Mouse (Mus musculus) midbrain, postnatal 0 days (tissue): ENCODE measurements at regions not wholly inside any gene's neighbourhood (a gene's known extent, or its start where the extent isn't known, plus 50 kb on each side); places are given as distances from the start of the nearest gene placed in this dataset.

Source experiments
- ATAC-seq: fragments of 200-750 bp; cut with Nextera tagmentation; 2 replicates; pipeline ENCODE4 v1.8.0; 2017; ENCODE audit warnings: moderate number of reproducible peaks, mild to moderate bottlenecking, moderate TSS enrichment, moderate library complexity; ENCODE audit not compliant: low FRiP score
- DNase-seq: peaks from one replicate; pipeline ENCODE4 v3.0.0-alpha.2; 2015; ENCODE audit warnings: low spot score
- H3K27ac ChIP-seq: fragments of 300-500 bp; sonication (generic); 2 replicates; pipeline ENCODE4 v1.5.1; 2014; ENCODE audit warnings: low read depth, mild to moderate bottlenecking, low read length, mixed read lengths
- H3K27me3 ChIP-seq: fragments of 300-500 bp; sonication (generic); 2 replicates; pipeline ENCODE4 v1.6.1; 2014; ENCODE audit warnings: low read length, control low read depth, mixed read lengths; ENCODE audit not compliant: insufficient read depth
- H3K36me3 ChIP-seq: fragments of 300-500 bp; sonication (generic); 2 replicates; pipeline ENCODE4 v1.6.1; 2014; ENCODE audit warnings: low read length, control low read depth, mixed read lengths; ENCODE audit not compliant: insufficient read depth
- H3K4me1 ChIP-seq: fragments of 300-500 bp; sonication (generic); 2 replicates; pipeline ENCODE4 v1.6.1; 2014; ENCODE audit warnings: mild to moderate bottlenecking, control low read depth, antibody characterized with exemption, low read length, mixed read lengths; ENCODE audit not compliant: insufficient read depth
- H3K4me2 ChIP-seq: fragments of 300-500 bp; sonication (generic); 2 replicates; pipeline ENCODE4 v1.6.1; 2014; ENCODE audit warnings: low read depth, mild to moderate bottlenecking, low read length, mixed read lengths; ENCODE audit not compliant: poor library complexity, severe bottlenecking
- H3K4me3 ChIP-seq: fragments of 300-500 bp; sonication (generic); 2 replicates; pipeline ENCODE4 v1.5.1; 2014; ENCODE audit warnings: low read depth, mild to moderate bottlenecking, low read length, moderate library complexity
- H3K9ac ChIP-seq: fragments of 300-500 bp; sonication (generic); replicated peaks from 2 replicates; pipeline ENCODE4 v1.6.1; 2014; ENCODE audit warnings: mild to moderate bottlenecking, low read length, moderate library complexity, mixed read lengths; ENCODE audit not compliant: poor library complexity, severe bottlenecking
- H3K9me3 ChIP-seq: fragments of 300-500 bp; sonication (generic); 2 replicates; pipeline ENCODE4 v1.6.1; 2016; ENCODE audit warnings: low read length, control low read depth
- CTCF ChIP-seq: IDR thresholded peaks from 2 replicates; pipeline ENCODE4 v1.5.1; 2016; ENCODE audit warnings: antibody characterized with exemption, mild to moderate bottlenecking
- WGBS: fragments of 180-500 bp; shearing (Covaris S2); extraction: QIAGEN DNeasy Blood & Tissue Kit; methylation state at CpG from one replicate; pipeline ENCODE4 v1.1.7; 2014; 5-methylcytosine and 5-hydroxymethylcytosine counted together

- DNase-seq (no peak), ATAC-seq (no peak)
- no peaks in the 10 kb centered on the region for H3K36me3 ChIP-seq
- H3K27ac ChIP-seq = no peak overlapping the region
- TF ChIP-seq CTCF = no peak
- no peak overlapping the region for H3K9ac ChIP-seq
- 77% methylated on average over 4 of the region's 4 CpGs for WGBS
- no peaks in the 10 kb centered on the region for H3K4me1 ChIP-seq
- H3K4me3 ChIP-seq = no peak overlapping the region
- no peak overlapping the region for H3K4me2 ChIP-seq
- no peaks in the 10 kb centered on the region for H3K27me3 ChIP-seq
- H3K9me3 ChIP-seq = no peaks in the 10 kb centered on the region
Measured at GRCm38 (mm10) chr16:85347621-85348020, 174.1 kb upstream of the App start.

- no peak overlapping the region for H3K4me3 ChIP-seq
- ATAC-seq (no peak), DNase-seq (no peak)
- H3K36me3 ChIP-seq = no peaks in the 10 kb centered on the region
- WGBS = 85% methylated on average over 4 of the region's 4 CpGs
- H3K4me2 ChIP-seq = no peak overlapping the region
- no peak overlapping the region for H3K9ac ChIP-seq
- H3K9me3 ChIP-seq = no peaks in the 10 kb centered on the region
- H3K27ac ChIP-seq = no peak overlapping the region
- no peaks in the 10 kb centered on the region for H3K27me3 ChIP-seq
- no peaks in the 10 kb centered on the region for H3K4me1 ChIP-seq
- TF ChIP-seq CTCF = no peak
Measured at GRCm38 (mm10) chr16:85336495-85337119, 163.0 kb upstream of the App start.

GRCm38 (mm10) chr16:85333543-85333942 lies 160.0 kb upstream of the App start:
- WGBS = 72% methylated on average over 3 of the region's 3 CpGs
- no peak for ATAC-seq
- Histone ChIP-seq H3K9me3 (no peaks in the 10 kb centered on the region), H3K4me3 (no peak overlapping the region), H3K27ac (no peak overlapping the region), H3K4me2 (no peak overlapping the region), H3K27me3 (no peaks in the 10 kb centered on the region), H3K36me3 (no peaks in the 10 kb centered on the region), H3K9ac (no peak overlapping the region), H3K4me1 (no peaks in the 10 kb centered on the region)
- no peak for TF ChIP-seq CTCF
- no peak for DNase-seq

- no peak for DNase-seq
- 59% methylated on average over 8 of the region's 8 CpGs for WGBS
- H3K4me2 ChIP-seq = no peak overlapping the region
Measured at GRCm38 (mm10) chr16:85312018-85312417, 138.5 kb upstream of the App start.

GRCm38 (mm10) chr16:85309493-85309892 lies 135.9 kb upstream of the App start:
- H3K27me3 ChIP-seq = no peaks in the 10 kb centered on the region
- no peak for TF ChIP-seq CTCF
- H3K4me1 ChIP-seq = no peaks in the 10 kb centered on the region
- H3K9ac ChIP-seq = no peak overlapping the region
- no peak for ATAC-seq
- H3K9me3 ChIP-seq = no peaks in the 10 kb centered on the region
- H3K4me2 ChIP-seq = no peak overlapping the region
- 56% methylated on average over 3 of the region's 3 CpGs for WGBS
- H3K36me3 ChIP-seq = no peaks in the 10 kb centered on the region
- no peak overlapping the region for H3K27ac ChIP-seq
- no peak for DNase-seq
- H3K4me3 ChIP-seq = no peak overlapping the region

More at GRCm38 (mm10) chr16:85312018-85312417, 138.5 kb upstream of the App start:
- H3K27me3 ChIP-seq = no peaks in the 10 kb centered on the region
- TF ChIP-seq CTCF = no peak
- no peaks in the 10 kb centered on the region for H3K4me1 ChIP-seq
- H3K4me3 ChIP-seq = no peak overlapping the region
- no peak for ATAC-seq
- H3K27ac ChIP-seq = no peak overlapping the region
- H3K9me3 ChIP-seq = no peaks in the 10 kb centered on the region
- no peaks in the 10 kb centered on the region for H3K36me3 ChIP-seq
- no peak overlapping the region for H3K9ac ChIP-seq

- no peak for TF ChIP-seq CTCF
- Histone ChIP-seq H3K4me3 (no peak overlapping the region), H3K27me3 (no peaks in the 10 kb centered on the region), H3K27ac (no peak overlapping the region), H3K4me2 (no peak overlapping the region), H3K9me3 (no peaks in the 10 kb centered on the region), H3K4me1 (no peaks in the 10 kb centered on the region), H3K36me3 (no peaks in the 10 kb centered on the region), H3K9ac (no peak overlapping the region)
- ATAC-seq (no peak), DNase-seq (no peak)
- WGBS = 65% methylated on average over 2 of the region's 2 CpGs
Measured at GRCm38 (mm10) chr16:85308429-85308828, 134.9 kb upstream of the App start.
